Mouse (Mus musculus) right cerebral cortex, postnatal 10 days (tissue): ENCODE results near the gene Trpv4.

Experiments used
- DNase-seq, 2 experiments: peaks; one replicate each; pipeline ENCODE4 v3.0.0; 2021; ENCODE audit warnings: low spot score in 2 of 2

Gene Trpv4

DNA sequence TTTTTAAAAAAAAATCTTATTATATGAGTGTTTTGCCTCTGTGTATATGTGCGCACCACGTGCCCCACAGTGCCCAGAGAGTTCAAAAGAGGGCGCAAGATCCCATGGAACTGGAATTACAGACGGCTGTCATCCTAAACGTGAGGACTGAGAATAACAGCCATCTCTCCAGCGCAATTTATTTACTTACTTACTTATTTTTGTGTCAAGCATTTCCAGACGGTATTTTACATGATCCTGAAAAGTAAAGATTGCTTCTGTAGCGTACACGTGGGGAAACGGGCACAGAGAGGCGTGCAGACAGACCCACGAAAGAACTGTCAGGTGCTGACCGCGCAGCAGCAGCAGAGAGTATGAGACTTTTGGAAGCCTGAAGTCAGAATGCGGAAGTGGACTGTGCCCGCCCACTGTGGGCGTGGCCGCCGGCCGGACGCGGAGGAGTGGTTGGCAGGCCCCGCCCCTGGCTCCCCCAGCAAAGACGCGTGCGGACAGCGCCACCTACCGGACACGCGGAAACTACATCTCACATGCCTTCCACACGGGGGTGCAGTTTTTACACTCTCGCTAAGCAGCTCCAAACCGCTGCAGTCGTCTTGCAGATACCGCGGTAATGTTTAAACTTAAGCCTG, 9.1 kb upstream of the Trpv4 start:
- DNase-seq = peak; percentile 96 to 97

DNA sequence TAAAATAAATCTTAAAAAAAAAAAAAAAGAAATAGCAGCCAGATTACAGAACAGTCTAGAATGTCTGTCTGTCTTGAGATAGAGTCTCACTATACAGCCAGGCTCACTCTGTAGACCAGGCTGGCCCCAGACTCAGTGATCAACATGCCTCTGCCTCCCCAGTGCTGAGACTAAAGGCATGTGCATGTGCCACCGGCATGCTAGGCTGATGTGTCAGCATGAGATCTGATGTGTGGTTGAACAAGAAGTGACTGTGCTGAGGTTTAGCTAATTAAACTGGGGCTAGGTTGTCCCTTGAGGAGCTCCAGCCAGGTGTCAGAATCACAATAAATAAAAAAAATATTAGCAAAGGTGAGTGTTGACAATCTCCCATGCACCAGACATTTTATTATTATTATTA, 8.4 kb upstream of the Trpv4 start:
- DNase-seq = no peak

DNA sequence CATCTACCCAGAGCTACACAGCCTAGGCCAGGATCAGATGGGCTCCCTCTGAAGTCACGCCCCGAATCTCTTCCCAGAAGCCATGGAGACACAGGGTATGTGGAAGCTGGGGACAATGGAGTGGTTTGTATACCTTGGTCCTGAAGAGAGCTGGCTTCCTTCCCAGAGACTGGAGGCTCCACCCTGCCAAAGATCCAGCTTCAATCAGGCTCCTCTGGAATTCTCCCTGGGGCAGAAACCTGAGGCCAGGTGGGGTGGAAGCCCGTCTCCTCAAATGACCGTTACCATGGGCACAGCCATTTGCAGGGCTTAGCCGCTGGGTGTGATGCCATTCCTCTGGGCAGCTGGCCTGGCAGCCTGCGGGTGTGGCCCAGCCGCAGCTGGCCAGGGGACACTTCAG, 6.5 kb upstream of the Trpv4 start:
- DNase-seq = no peak

DNA sequence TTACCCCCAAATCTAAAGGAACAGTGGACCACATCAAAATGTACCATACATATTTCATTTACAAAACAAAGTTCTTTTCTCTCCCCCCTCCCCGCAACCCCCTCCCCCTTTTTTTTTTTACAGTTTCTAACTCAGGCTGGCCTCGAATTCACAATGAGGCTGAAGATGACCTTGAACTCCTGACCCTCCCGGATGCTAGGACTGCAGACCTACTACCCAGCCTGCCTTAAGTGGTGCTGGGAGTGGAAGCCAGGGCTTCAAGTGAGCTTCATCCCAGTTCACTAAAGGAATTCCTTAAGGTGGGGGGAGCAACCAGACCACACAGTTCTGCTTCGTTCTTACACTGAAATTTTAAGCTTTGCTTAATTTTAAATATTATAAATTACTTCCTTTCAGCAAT, 5.9 kb upstream of the Trpv4 start:
- DNase-seq = no peak

DNA sequence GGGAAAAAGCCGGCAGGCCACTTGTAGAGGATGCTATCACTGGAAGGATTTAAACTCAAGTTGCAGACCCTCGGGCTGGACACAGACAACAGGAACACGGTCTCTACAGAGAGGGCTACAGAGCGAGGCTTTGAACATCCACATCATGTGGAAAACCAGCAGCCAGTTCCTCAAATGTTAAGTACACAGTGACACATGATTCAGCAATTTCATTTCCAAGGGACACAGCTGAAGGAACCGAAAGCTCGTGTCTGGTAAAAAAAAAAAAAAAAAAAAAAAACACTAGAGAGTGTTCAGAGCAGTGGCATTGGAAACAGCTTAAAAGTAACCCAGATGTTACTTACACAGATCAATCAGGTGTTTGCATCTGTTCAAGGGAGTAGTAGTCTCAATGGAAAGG, 2.8 kb upstream of the Trpv4 start:
- no peak for DNase-seq

DNA sequence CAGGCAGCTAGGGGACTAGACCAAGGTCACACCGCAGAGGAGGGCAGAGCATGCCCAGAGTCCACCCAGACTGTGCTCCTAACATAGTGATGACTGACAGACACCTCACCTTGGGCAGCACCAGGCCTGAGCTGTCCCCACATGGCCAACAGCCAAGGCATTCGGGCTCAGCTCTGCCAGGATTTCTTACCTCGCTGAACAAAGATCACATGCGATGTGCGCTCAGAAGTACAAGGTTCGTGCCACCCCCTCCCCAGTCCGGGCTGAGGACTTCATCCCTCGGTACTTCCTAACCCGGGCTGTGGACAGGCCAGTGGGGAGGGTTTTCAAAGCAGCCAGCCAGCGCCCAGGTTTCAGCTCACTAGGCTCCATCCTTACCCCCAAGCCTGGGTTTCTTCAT, 795 bp downstream of the Trpv4 start:
- no peak for DNase-seq

DNA sequence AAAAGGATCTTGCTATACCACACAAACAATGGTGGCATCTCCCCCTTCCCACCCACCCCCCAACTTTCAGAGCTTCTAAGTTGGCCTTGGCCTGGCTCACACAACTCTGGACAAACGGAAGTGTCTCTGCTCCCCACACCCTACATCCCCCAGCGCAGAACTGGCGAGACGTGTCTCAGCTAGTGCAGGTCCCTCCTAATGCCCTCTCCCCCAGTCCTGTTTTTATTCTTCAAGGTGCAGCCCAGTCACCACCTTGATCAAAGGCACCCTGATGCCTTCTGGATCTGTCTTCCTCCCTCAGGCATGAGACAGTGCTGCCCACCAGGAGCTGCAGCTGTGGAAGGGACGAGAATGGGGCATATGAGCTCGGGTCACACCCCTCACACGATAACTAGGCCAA, 1.9 kb downstream of the Trpv4 start:
- no peak for DNase-seq

DNA sequence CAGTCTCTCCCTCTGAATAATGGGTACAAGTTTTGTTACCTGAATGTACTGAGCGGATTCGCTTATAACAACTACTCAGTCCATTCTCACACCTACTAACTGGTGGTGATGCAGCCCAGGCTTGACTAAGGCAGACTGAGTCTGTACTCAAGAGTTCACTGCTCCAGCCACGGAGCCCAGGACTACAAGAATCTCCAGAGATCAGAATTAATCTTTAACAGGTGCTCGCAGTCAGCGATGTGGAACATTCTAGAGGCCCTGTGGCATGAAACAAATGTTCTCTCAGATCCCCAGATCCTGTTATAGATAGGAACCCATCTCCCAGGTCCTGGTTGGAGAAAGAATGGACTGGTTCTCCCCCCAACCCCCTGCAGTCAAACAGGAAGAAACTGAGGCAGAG, 2.5 kb downstream of the Trpv4 start:
- no peak for DNase-seq

DNA sequence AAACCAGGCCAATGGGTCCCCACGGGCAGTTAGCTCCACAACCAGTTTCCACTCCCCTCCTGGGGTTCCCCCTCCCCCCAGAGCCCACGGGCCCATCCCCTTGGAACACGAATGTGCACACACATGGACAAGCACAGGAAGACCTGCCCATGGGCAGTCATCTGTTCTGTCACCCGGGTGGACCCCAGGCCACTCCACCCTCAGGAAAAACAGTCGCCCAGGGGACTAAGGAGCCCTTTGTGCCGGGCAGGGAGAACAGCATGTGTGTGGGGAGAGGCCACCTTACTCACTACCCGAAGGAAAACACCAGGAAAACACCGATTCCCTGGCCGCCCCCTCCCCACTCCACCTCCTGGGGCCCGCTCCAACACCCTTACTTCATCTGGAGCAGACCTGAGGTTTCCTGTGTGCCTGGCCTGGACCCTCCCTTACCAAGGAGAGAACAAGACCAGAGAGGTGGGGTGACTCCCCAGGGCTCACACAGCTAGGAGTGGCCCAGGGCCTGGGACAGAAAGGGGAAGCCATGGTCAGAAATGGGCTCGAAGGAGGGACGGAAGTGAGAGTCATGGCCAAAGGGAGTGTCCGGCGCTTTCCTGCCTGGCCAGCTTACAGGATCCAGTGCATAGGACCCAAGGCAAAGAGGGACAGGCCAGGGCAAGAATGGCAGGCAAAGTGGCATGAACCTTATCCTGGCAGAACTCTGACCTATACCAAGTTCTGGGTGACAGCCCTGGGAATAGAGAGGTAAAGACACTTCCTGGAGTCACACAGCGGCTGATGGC, 4.4 kb downstream of the Trpv4 start:
- no peak for DNase-seq

DNA sequence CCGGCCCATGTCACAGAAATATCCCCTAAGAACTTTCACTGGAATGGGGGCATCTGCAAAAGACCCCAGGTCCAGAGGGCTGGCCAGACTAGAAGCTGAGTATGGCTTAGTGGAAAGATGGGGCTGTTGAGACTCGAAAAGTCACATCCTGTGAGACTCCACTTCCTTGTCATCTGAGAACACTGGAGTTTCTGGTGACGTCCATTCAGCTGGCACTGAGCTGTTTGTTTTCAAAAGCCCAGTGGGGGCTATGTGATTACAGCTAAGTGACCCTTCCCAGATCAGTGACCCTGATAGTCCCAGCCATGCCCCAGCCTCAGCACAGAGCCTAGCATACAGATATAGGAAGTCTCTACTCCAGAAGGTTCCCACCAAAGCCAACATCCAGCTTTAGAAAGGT, 6.8 kb downstream of the Trpv4 start:
- DNase-seq = no peak

DNA sequence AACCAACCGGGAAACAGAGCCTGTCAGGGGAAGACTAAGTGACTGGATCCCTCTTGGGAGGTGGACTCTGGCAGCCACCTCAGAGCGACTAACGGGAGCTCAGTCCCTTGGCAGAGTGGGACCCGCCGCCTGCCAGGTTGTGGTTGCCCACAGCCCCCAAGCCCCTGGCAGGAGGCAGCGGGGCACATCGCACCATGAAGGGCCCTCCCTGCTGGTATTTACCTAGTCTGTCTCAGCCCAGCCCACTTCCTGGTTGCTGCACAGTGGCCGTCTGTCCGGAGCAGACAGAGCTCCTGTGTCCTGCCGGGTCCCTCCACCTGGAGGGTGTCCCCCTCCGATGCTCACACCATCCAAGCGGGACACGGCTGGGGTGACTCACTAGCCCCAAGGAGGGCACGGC, 7.2 kb downstream of the Trpv4 start:
- no peak for DNase-seq

DNA sequence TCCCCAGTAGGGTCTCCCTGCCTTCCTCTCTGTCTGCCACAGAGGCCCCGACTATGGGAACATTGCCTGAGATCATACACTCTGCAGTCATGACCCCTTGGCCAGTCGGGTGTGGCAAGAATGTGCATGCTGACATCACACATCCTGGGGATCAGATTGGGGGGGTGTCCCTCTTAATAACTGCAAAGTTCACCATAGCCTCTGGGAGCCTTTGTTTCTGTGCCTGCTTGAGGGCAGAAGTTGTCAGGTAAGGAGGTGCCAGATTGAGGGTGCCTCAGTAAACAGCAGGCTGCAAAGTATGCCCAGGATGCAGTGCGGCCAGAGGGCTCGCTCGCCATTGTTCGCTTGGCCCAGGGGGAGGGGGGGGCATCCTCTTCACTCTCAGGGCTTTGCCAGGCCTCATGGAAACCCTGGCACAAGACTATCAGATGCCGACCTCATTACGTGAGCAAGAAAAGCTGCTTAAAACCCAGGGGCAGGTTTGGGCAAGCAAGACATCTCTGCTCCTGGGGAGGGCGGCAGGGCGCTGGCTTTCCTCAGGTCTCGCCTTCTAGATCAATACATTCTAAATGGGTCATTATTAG, 9.4 kb downstream of the Trpv4 start:
- DNase-seq = no peak

DNA sequence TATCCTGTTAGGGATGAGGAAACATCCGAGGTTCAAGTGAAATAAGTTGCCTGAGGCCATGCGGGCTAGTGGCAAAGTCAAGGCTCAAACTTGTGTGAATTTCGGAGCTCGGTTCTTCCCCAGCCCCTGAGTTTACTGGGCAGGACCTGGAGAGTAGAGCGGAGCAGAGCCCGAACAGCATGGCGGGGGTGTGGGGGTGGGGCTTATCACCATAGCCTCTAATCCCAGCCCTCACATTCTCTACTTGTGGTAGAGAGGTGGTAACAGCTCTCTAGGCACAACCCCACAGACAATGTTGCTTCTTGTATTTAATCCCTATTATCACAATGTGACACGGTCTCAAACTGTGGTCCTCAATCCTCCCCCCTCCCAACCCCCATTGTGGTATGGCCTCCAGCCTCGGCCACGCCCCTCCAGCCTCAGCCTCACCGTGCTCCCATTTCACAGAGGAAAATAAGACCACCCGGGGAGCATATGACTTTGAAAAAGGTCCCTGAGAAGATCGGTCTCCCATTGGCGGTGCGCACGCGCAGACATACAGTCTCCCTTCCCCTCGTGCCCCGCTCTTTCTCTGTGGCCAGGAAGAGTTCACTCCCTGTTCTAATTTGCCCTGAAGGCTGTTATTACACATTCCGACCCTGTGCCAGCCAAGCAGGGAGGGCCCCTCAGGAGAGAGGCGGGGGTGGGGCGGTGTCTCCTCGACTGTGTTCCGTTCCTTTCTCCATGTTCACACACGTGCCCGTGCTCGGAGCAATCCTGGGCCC, 10.8 kb downstream of the Trpv4 start:
- DNase-seq = peak in 1 of 2 experiments; percentile 38

DNA sequence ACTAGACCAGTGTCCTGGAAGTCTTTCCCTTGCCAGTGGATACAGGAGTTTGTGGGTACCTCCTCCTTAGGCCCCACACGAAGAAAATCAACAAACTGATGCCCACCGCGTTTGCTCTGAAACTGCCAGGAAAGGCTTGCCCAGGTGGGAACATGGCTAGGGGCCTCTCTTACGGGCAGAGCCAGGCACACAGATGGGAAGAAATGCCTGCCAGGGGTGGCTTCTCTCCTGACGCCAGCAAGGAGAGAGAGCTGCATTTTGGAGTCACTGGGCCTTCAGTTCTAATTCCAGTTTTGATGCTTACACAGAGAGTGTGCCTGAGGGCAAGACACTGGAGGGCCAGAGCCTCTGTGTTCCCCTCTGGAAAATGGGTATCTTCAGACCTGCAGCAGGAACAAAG, 12.3 kb downstream of the Trpv4 start:
- DNase-seq = no peak

DNA sequence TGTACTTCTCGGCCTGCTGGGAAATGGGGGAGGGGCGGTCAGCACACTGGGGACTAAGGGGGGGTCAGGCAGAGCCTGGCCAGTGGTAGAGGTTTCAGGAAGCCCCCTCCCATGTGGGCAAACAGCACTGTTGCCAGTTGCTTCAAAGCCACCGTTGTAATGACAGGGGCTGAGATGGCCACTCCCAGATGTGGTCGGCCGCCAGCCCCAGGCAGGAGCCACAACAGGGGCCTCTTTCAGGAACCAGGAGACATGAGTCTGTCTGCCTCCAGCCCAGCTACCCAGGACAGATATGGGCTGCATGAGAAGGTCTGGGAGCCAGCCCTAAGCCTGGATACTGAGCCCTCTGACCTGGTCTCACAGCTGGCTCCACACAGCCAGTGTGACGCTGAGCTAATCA, 13.3 kb downstream of the Trpv4 start:
- DNase-seq = no peak

DNA sequence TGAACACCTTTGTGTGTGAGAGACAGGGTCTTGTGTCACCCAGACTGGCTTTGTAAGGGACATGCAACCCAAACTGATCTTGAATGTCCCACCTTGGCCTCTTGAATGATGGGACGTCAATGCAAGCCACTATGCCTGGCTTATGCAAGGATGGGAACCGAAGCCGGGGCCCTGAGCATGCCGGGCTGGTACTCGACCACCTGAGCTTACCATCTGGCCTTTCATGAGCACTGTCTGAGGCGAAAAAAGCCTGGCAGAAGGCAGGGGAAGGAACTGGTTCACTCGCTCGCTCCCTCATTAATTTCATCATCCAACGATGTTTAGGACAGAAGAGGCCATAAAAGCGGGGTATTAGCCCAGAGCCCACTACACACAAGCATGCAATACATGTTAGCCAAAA, 17.4 kb downstream of the Trpv4 start:
- no peak for DNase-seq

DNA sequence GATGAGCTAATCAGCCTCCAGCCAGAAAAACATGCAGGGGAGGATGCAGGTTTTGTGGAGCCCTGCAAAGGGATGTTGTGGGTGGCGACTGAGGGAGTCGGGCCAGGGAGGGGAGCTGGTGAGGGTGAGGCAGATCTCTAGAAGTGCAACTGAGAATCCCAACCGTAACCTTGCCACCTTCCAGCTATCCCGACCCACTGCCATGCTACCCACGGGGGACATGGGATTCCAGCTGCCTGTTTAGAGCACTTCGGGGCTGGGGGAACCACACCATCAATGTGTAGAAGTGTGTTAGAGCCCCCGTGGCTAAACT, 18.6 kb downstream of the Trpv4 start:
- no peak for DNase-seq

DNA sequence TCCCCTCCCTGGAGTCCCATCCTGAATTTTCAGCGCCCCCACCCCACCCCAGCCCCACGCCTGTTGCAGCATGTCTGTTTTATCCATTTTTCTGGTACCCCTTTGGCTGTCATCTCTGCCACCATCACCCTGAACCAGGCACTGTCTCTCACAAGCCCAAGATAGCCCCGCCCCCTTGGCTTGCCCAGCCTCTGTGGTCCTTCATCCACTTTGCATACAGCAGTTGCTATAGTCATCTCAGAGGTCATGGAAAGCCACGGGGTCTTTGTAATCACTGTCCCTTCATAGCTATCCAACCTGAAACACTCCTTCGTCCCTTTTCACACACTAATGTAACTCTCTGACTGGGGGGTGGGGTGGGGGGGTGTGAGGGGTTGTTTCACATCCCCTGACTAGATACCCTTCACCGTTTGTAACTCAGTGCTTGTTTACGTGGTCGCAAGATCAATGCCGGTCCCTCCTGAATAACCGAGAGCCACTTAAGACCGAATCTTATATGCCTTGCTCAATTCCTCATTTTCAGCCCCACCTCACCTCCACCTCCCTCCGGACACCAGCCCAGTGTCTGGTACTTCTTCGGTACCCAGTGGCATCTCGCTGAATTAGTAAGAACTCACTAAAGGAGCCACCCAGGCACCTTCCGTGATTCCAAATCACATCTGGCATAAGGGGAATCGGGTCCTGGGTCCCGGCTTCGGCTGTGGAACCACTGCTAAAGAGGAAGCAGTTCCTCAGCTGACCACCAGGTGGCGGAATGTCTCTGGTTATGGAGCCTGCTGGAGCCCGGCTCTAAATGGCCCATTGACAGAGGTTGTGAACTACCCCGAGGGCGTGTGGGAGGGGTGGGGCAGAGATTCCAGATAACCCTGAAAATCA, 19.2 kb downstream of the Trpv4 start:
- DNase-seq = peak; percentile 85 to 89

DNA sequence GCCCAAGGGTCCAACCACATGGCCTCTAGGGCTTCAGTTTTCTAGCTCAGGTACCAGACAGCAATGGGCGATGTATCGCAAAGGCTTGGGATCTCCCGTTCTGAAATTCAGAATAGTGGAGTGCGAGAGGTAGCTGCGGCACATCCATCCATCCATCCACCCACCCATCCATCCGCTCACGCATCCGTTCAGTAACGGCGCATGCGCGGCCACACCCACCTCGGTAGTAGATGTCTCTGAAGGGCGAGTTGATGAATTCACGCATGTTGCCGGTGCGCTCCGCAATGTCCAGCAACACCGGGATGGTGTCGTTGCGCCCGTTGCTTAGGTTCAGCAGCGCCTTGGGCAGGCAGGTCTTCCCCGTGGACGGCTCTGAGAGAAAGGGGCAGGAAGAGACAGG, 22.1 kb downstream of the Trpv4 start:
- no peak for DNase-seq

DNA sequence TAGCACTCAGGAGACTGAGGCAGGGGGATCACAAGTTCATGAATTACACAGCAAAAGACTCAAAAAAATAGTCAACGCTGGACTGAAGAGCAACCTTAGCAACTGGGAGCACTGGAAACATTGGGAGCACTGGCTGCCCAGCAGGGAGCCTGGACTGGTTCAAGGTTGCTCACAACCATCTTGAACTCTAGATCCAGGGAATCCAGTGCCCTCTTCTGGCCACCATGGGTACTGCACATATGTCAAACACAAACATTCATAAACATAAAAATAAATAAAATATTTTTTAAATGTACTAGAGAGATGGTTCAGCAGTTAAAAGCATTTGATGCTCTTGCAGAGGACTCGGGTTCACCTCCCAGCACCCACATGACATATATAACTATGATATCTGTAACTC, 26.9 kb downstream of the Trpv4 start:
- DNase-seq = no peak

DNA sequence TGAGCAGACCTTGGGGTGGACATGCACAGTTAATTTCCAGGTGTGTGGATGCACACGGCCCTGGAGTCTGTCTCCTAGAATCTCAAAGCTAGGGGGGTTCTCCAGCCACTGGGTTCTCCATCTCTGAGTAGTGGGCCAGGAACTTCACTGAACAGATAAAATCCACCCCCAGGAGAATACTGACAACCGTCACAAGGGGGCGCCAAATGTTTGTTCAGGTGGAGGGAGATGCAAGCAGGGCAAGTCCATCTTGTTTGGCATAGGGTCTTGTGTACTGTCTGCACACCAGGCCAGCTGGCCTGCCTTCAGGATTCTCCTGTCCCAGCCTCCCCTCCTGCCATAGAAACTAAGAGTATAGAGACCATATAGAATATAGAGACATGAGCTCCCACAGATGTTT, 32.6 kb downstream of the Trpv4 start:
- peak in 1 of 2 experiments; percentile 74 for DNase-seq

DNA sequence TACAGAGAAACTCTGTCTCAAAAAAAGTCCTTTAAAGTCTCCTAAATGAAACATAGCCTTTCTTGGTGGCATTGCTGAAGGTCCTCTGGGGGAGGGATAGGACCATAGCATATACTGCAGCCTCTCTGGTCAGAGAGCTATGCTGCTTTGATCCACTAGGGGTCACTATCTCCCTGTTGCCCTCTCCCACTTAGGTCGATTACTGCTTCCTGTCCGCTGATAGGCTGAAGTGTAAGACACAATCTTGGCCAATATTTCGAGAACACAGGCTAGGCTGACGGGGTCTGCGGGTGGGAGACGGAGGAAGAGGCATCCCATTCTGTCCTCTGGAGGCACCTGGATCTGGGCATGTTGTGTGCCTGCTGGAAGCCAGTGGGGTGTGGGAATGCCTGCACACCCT, 37.9 kb downstream of the Trpv4 start:
- DNase-seq = no peak
